Mouse (Mus musculus): ENCODE data around the gene Aldoart1. TPM values are rescaled to one million over a fixed set of nuclear protein-coding genes. Genes with fewer than 3 reads are reported as not detected.

Gene Aldoart1
- polyA plus RNA-seq (2012; fragmentation: generic; extraction: Trizol) = 0.19 TPM

DNA sequence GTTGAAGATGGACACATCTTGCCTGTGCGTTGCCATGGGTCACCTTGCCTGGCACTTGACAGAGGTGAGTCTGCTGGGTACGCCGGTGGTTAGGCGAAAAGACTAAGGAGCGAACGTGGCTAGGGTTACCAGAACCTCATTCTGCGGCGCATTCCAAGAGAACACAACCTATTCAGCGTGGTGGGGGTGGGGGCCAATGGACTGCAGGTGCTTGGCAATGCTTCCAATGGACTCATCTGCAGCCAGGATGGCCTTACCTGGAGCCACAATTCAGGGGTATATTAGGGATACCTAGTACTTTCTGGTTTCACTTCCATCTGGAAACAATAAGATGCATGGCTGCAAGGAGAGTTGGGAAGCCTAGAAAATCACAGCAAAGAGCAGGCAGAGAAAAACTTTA lies at the start of gene Aldoart1:
Gene Aldoart1 (minus strand): TSS at position 101 of the 400 bp plus-strand sequence.
- no peak within 1 kb of the TSS for H3K4me3 ChIP-seq
- no peak within 1 kb of the TSS for H3ac ChIP-seq (ENCODE audit: control insufficient read depth, insufficient read length)
- no peak within 1 kb of the TSS for H3K4me2 ChIP-seq (ENCODE audit: low read depth)
- H3K79me2 ChIP-seq (ENCODE audit: control insufficient read depth, insufficient read depth) = no peaks in the 10 kb centered on the region
- TF ChIP-seq CEBPB (IDR thresholded peaks at IDR 0.05; ENCODE audit: insufficient read depth, poor library complexity, severe bottlenecking) (no peak), SRF (IDR thresholded peaks at IDR 0.05; ENCODE audit: control insufficient read depth, insufficient read length, low read depth) (no peak), REST (IDR thresholded peaks at IDR 0.05; ENCODE audit: insufficient read depth, insufficient read length) (no peak), MYOD1 (IDR thresholded peaks at IDR 0.05; ENCODE audit: control insufficient read depth in 1 of 3, insufficient read length in 2 of 3, low read depth in 2 of 3) (no peak), POLR2A (IDR thresholded peaks at IDR 0.05; ENCODE audit: insufficient read length, low read depth) (no peak), TCF12 (IDR thresholded peaks at IDR 0.05; ENCODE audit: insufficient read depth, poor library complexity, severe bottlenecking) (no peak), POLR2AphosphoS2 (IDR thresholded peaks at IDR 0.05; ENCODE audit: insufficient read length, low read depth) (no peak), E2F4 (IDR thresholded peaks at IDR 0.05; ENCODE audit: insufficient read depth) (no peak), MYOG (IDR thresholded peaks at IDR 0.05; ENCODE audit: control insufficient read depth in 1 of 3, insufficient read depth in 1 of 3, insufficient read length in 2 of 3, low read depth in 2 of 3) (no peak), TCF3 (IDR thresholded peaks at IDR 0.05; ENCODE audit: insufficient read length, low read depth) (no peak), MAX (IDR thresholded peaks at IDR 0.05; ENCODE audit: low read depth) (no peak), USF1 (IDR thresholded peaks at IDR 0.05; ENCODE audit: low read depth) (no peak)
- no peaks in the 10 kb centered on the region for H3K36me3 ChIP-seq (ENCODE audit: control insufficient read depth, insufficient read depth)
- H3K27me3 ChIP-seq (ENCODE audit: control insufficient read depth, insufficient read depth, insufficient read length) = no peaks in the 10 kb centered on the region

GRCm38 (mm10) chr4:72901566-72901965 lies 49.1 kb upstream of the Aldoart1 start:
- TF ChIP-seq CEBPB (IDR thresholded peaks at IDR 0.05; ENCODE audit: insufficient read depth, poor library complexity, severe bottlenecking) = no peak
- no peak overlapping the region for H3ac ChIP-seq (ENCODE audit: control insufficient read depth, insufficient read length)
- H3K27me3 ChIP-seq (ENCODE audit: control insufficient read depth, insufficient read depth, insufficient read length) = no peaks in the 10 kb centered on the region
- no peaks in the 10 kb centered on the region for H3K36me3 ChIP-seq (ENCODE audit: control insufficient read depth, insufficient read depth)
- H3K4me3 ChIP-seq = no peak overlapping the region
- H3K79me2 ChIP-seq (ENCODE audit: control insufficient read depth, insufficient read depth) = no peaks in the 10 kb centered on the region
- no peak overlapping the region for H3K4me2 ChIP-seq (ENCODE audit: low read depth)

- H3K27me3 ChIP-seq (ENCODE audit: control insufficient read depth, insufficient read depth, insufficient read length) = no peaks in the 10 kb centered on the region
- no peak overlapping the region for H3ac ChIP-seq (ENCODE audit: control insufficient read depth, insufficient read length)
- no peak overlapping the region for H3K4me2 ChIP-seq (ENCODE audit: low read depth)
- H3K79me2 ChIP-seq (ENCODE audit: control insufficient read depth, insufficient read depth) = no peaks in the 10 kb centered on the region
- TF ChIP-seq POLR2A (IDR thresholded peaks at IDR 0.05; ENCODE audit: insufficient read length, low read depth) = no peak
- no peak for TF ChIP-seq MYOG (IDR thresholded peaks at IDR 0.05; ENCODE audit: control insufficient read depth in 1 of 3, insufficient read depth in 1 of 3, insufficient read length in 2 of 3, low read depth in 2 of 3)
- no peak for TF ChIP-seq TCF3 (IDR thresholded peaks at IDR 0.05; ENCODE audit: insufficient read length, low read depth)
- no peak for TF ChIP-seq MYOD1 (IDR thresholded peaks at IDR 0.05; ENCODE audit: control insufficient read depth in 1 of 3, insufficient read length in 2 of 3, low read depth in 2 of 3)
- TF ChIP-seq CEBPB (IDR thresholded peaks at IDR 0.05; ENCODE audit: insufficient read depth, poor library complexity, severe bottlenecking) = no peak
- no peak for TF ChIP-seq REST (IDR thresholded peaks at IDR 0.05; ENCODE audit: insufficient read depth, insufficient read length)
- no peak for TF ChIP-seq POLR2AphosphoS2 (IDR thresholded peaks at IDR 0.05; ENCODE audit: insufficient read length, low read depth)
- no peak for TF ChIP-seq E2F4 (IDR thresholded peaks at IDR 0.05; ENCODE audit: insufficient read depth)
- TF ChIP-seq USF1 (IDR thresholded peaks at IDR 0.05; ENCODE audit: low read depth) = no peak
- no peak overlapping the region for H3K4me3 ChIP-seq
- no peaks in the 10 kb centered on the region for H3K36me3 ChIP-seq (ENCODE audit: control insufficient read depth, insufficient read depth)
These were observed 13.1 kb upstream of the Aldoart1 start for GRCm38 (mm10) chr4:72865371-72866075.

GRCm38 (mm10) chr4:72844276-72844675 lies 8.2 kb downstream of the Aldoart1 start:
- Histone ChIP-seq H3K79me2 (ENCODE audit: control insufficient read depth, insufficient read depth) (no peaks in the 10 kb centered on the region), H3K4me2 (ENCODE audit: low read depth) (no peak overlapping the region), H3K36me3 (ENCODE audit: control insufficient read depth, insufficient read depth) (no peaks in the 10 kb centered on the region), H3K27me3 (ENCODE audit: control insufficient read depth, insufficient read depth, insufficient read length) (no peaks in the 10 kb centered on the region), H3ac (ENCODE audit: control insufficient read depth, insufficient read length) (no peak overlapping the region), H3K4me3 (no peak overlapping the region)
- TF ChIP-seq POLR2A (IDR thresholded peaks at IDR 0.05; ENCODE audit: insufficient read length, low read depth) (no peak), SRF (IDR thresholded peaks at IDR 0.05; ENCODE audit: control insufficient read depth, insufficient read length, low read depth) (no peak), MYOD1 (IDR thresholded peaks at IDR 0.05; ENCODE audit: control insufficient read depth in 1 of 3, insufficient read length in 2 of 3, low read depth in 2 of 3) (no peak)

DNA sequence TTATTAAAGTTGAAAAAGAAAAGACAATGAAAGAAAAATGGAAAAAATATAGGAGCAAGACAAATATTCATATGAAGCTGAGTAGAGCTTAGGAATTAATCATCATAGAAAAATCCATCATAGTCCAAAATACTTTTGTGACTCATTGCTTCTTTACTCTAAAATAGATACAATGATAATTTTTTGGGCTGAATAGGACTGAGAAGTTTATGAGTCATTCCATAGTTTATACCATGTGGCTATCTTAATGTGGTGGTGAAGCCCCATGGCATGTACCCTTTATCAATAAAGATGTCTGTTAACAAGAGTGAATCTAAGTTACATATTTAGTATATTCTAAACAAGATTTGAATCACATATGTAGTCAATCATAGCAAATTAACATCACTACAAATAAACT lies 9.4 kb downstream of the Aldoart1 start:
- H3K79me2 ChIP-seq (ENCODE audit: control insufficient read depth, insufficient read depth) = no peaks in the 10 kb centered on the region
- TF ChIP-seq TCF12 (IDR thresholded peaks at IDR 0.05; ENCODE audit: insufficient read depth, poor library complexity, severe bottlenecking) (no peak), TCF3 (IDR thresholded peaks at IDR 0.05; ENCODE audit: insufficient read length, low read depth) (no peak)
- no peaks in the 10 kb centered on the region for H3K36me3 ChIP-seq (ENCODE audit: control insufficient read depth, insufficient read depth)
- H3K4me3 ChIP-seq = no peak overlapping the region
- no peak overlapping the region for H3K4me2 ChIP-seq (ENCODE audit: low read depth)
- H3K27me3 ChIP-seq (ENCODE audit: control insufficient read depth, insufficient read depth, insufficient read length) = no peaks in the 10 kb centered on the region
- no peak overlapping the region for H3ac ChIP-seq (ENCODE audit: control insufficient read depth, insufficient read length)
